19 mouse cellular contexts compared by ENCODE assay signal in the genomic region with DNA sequence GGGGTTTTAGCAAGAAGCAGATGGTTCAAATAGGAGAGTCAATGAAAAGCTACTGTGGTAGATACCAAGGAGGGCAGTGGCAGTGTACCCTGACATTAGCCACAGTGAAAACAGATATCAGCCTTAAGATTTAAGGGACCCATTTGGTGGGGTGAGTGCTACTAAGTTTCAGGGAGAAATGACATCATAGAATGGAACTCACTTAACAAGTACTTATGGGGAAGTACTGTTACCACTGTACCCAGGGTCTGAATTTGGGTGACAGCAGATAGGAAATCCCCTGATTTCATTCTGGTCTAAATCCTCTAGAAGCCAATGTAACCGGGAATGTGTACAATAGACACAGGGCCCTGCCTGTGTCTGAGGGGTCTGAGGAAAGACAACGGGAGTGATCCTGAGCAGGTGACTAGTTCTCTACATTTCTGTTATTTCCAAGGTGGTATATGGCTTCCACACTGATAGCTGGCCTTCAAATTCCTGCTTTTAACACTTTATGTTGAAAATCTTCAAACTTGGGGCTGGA. TPM values are rescaled to one million over a fixed set of nuclear protein-coding genes. Genes with fewer than 3 reads are reported as not detected.
"Had no signal": no experiment of that assay in that cellular context is flagged by ENCODE, and none has a peak within 500 bp of the region (broad histone marks: within the 10 kb centered on the region; RNA-seq: fewer than 3 reads in every experiment).

No protein-coding gene starts in this region.

- H3K36me3 ChIP-seq: midbrain, embryonic 10.5 days; midbrain, embryonic 12.5 days; neural tube, embryonic 13.5 days; neural tube, embryonic 15.5 days had no signal

- ATAC-seq: midbrain, embryonic 16.5 days had no signal

- DNase-seq: lung, adult 18-20 months; lung, embryonic 14.5 days; lung, postnatal 10 days; lung, postnatal 4 days; midbrain, embryonic 14.5 days; right cerebral cortex, postnatal 25 days; thymus, adult 18-20 months; thymus, postnatal 14 days; thymus, postnatal 36 days had no signal

- H3K27me3 ChIP-seq: midbrain, embryonic 12.5 days; neural tube, embryonic 13.5 days; neural tube, embryonic 15.5 days had no signal

RNA-seq across cellular contexts. Expression of a gene that starts 17.7 kb away (rescaled TPM):
- polyA plus RNA-seq: liver, embryonic 16.5 days; lung, embryonic 14.5 days; midbrain, embryonic 10.5 days; midbrain, embryonic 12.5 days; midbrain, embryonic 14.5 days; midbrain, embryonic 16.5 days; myocyte; neural tube, embryonic 11.5 days; neural tube, embryonic 13.5 days; neural tube, embryonic 15.5 days; stomach, embryonic 14.5 days; stomach, embryonic 16.5 days had no signal
